ENCODE assay signal across 8 mouse cellular contexts in the genomic region with DNA sequence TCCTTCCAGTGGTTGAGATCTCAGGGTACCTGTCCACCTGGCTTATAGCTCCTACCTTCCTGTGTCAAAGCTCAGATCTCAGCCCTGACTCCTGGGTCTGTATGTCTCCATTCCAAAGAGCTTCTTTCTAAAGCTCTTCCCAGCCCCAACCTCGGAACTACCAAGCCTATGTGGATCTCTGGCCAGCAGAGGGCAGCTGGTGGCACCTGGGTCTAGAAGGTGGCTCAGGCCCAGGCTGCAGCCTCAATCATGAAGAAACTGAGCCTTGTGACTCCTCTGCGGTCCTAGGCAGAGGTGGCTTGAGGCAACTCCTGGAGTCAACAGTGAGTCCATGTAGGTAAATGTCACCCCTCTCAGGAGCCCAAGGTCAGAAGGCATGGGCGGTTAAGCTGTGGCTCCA.
DNase-seq lines count a peak whose midpoint lies in the region; ATAC-seq and TF ChIP-seq lines count a peak whose summit lies in the region.

No protein-coding gene starts in this region.

- no peaks in the 10 kb centered on the region for H3K4me1 ChIP-seq in kidney, adult 2 months (ENCODE audit: control insufficient read depth, insufficient read depth, low read length)
- peaks cover 3% of the 10 kb centered on the region; the same call in 1 of the 2 replicates for H3K4me1 ChIP-seq in kidney, embryonic 16.5 days (ENCODE audit: insufficient read depth, low read length)
- H3K4me1 ChIP-seq in MEL (ENCODE audit: control insufficient read depth in 1 of 2, insufficient read depth in 2 of 2, low read length in 2 of 2), result peaks cover 28 to 69% of the 10 kb centered on the region in 2 experiments
- no peaks in the 10 kb centered on the region for H3K4me1 ChIP-seq in embryonic fibroblast, embryonic 13.5 days (ENCODE audit: control insufficient read depth, insufficient read depth, low read length)
- H3K4me1 ChIP-seq in neural tube, embryonic 11.5 days (ENCODE audit: control insufficient read depth, insufficient read depth, low read length), result no peaks in the 10 kb centered on the region

- no peak overlapping the region for H3K9ac ChIP-seq in kidney, embryonic 16.5 days (replicated peaks; ENCODE audit: low read length)
- peak overlapping the region; percentile 7; the same call in 1 of the 2 replicates for H3K9ac ChIP-seq in MEL (ENCODE audit: control insufficient read depth, low read depth, low read length, poor library complexity, severe bottlenecking)
- no peak overlapping the region for H3K9ac ChIP-seq in neural tube, embryonic 11.5 days (ENCODE audit: low read length)

- peak; percentile 59 for TF ChIP-seq CTCF in kidney, adult 2 months (conservative IDR thresholded peaks at IDR 0.05; ENCODE audit: insufficient read depth, insufficient read length, low read depth, low read length)
- peak; percentile 46 to 76 (median 70); a peak in 5 of 6 replicates for TF ChIP-seq CTCF in MEL (IDR thresholded peaks at IDR 0.05 in 2 of 3, conservative IDR thresholded peaks at IDR 0.05 in 1 of 3; ENCODE audit: control insufficient read depth in 1 of 3, insufficient read depth in 1 of 3, low read depth in 2 of 3, low read length in 3 of 3, poor library complexity in 1 of 3, severe bottlenecking in 1 of 3)
- peak; percentile 62 for TF ChIP-seq CTCF in brain, embryonic 14.5 days (IDR thresholded peaks at IDR 0.05; ENCODE audit: borderline replicate concordance, extremely low read depth, insufficient read depth, insufficient read length)
- TF ChIP-seq CTCF in embryonic fibroblast, embryonic 13.5 days (IDR thresholded peaks at IDR 0.05; ENCODE audit: borderline replicate concordance, insufficient read depth, low read length), result peak; percentile 30; the same call in 1 of the 2 replicates
- TF ChIP-seq CTCF in left cerebral cortex, adult 2 months (IDR thresholded peaks at IDR 0.05), result peak; percentile 68

- no peak overlapping the region for H3K4me2 ChIP-seq in kidney, embryonic 16.5 days (replicated peaks; ENCODE audit: low read depth, low read length)
- no peak overlapping the region for H3K4me2 ChIP-seq in neural tube, embryonic 11.5 days (ENCODE audit: low read depth)

- 56% methylated on average over 3 of the region's 3 CpGs for WGBS in kidney, adult 2 months
- 44% methylated on average over 3 of the region's 3 CpGs for WGBS in kidney, embryonic 16.5 days
- 46% methylated on average over 3 of the region's 3 CpGs for WGBS in neural tube, embryonic 11.5 days

- H3K27me3 ChIP-seq in kidney, adult 2 months (replicated peaks; ENCODE audit: control insufficient read depth, insufficient read depth, low read length), result no peaks in the 10 kb centered on the region
- H3K27me3 ChIP-seq in kidney, embryonic 16.5 days (ENCODE audit: insufficient read depth, low read length), result no peaks in the 10 kb centered on the region
- no peaks in the 10 kb centered on the region for H3K27me3 ChIP-seq in MEL (ENCODE audit: control insufficient read depth in 1 of 2, insufficient read depth in 2 of 2, low read length in 2 of 2)
- no peaks in the 10 kb centered on the region for H3K27me3 ChIP-seq in neural tube, embryonic 11.5 days (ENCODE audit: control insufficient read depth, insufficient read depth, low read length)

- DNase-seq in kidney, adult 2 months, result peak; percentile 34
- DNase-seq in MEL (ENCODE audit: low read depth, low spot score), result peak; percentile 70
- peak; percentile 46 for DNase-seq in brain, embryonic 14.5 days (ENCODE audit: low read depth)
- DNase-seq in left cerebral cortex, adult 2 months (ENCODE audit: extremely low spot score in 1 of 2, low spot score in 2 of 2), result peak; percentile 38 to 51
- DNase-seq in neural tube, embryonic 11.5 days (ENCODE audit: low spot score), result peak; percentile 45
- no peak for DNase-seq in thymus, postnatal 25 days

- ATAC-seq in kidney, embryonic 16.5 days (ENCODE audit: low FRiP score, low TSS enrichment), result no peak
- no peak for ATAC-seq in neural tube, embryonic 11.5 days (ENCODE audit: insufficient read depth, low FRiP score, low TSS enrichment)

- no peaks in the 10 kb centered on the region; the same call in 1 of the 2 replicates for H3K79me2 ChIP-seq in MEL (ENCODE audit: control insufficient read depth, insufficient read depth, low read length, poor library complexity)

- TF ChIP-seq POLR2A in kidney, adult 2 months (IDR thresholded peaks at IDR 0.05; ENCODE audit: low read depth, low read length), result no peak
- no peak for TF ChIP-seq POLR2A in MEL (IDR thresholded peaks at IDR 0.05; ENCODE audit: control insufficient read depth in 1 of 2, insufficient read depth in 1 of 2, low read depth in 1 of 2, low read length in 2 of 2, poor library complexity in 1 of 2)
- TF ChIP-seq POLR2A in brain, embryonic 14.5 days (IDR thresholded peaks at IDR 0.05; ENCODE audit: borderline replicate concordance, extremely low read depth, insufficient read depth, insufficient read length, poor library complexity, severe bottlenecking), result no peak
- no peak for TF ChIP-seq POLR2A in embryonic fibroblast, embryonic 13.5 days (IDR thresholded peaks at IDR 0.05; ENCODE audit: low read depth, low read length)

- intact Hi-C loops in left cerebral cortex, adult 2 months (cut with DNase I), result loop anchor here (2.0 to 5.0 kb wide), 3 partner anchors 218 to 437 kb away; no protein-coding TSS in a partner anchor

- no peak for TF ChIP-seq EP300 in MEL (IDR thresholded peaks at IDR 0.05; ENCODE audit: low read depth in 1 of 2, low read length in 2 of 2)

- no peaks in the 10 kb centered on the region for H3K9me3 ChIP-seq in kidney, embryonic 16.5 days (ENCODE audit: low read length)
- H3K9me3 ChIP-seq in MEL (replicated peaks; ENCODE audit: insufficient read depth, low read length), result no peaks in the 10 kb centered on the region
- H3K9me3 ChIP-seq in neural tube, embryonic 11.5 days (ENCODE audit: control insufficient read depth, low read length), result no peaks in the 10 kb centered on the region

- H3K27ac ChIP-seq in kidney, adult 2 months (ENCODE audit: insufficient read depth, low read depth, low read length), result no peak overlapping the region
- H3K27ac ChIP-seq in kidney, embryonic 16.5 days (ENCODE audit: low read length), result no peak overlapping the region
- H3K27ac ChIP-seq in MEL (ENCODE audit: control insufficient read depth, low read depth, low read length), result peak overlapping the region; percentile 99
- H3K27ac ChIP-seq in embryonic fibroblast, embryonic 13.5 days (ENCODE audit: insufficient read depth, low read length), result no peak overlapping the region
- H3K27ac ChIP-seq in left cerebral cortex, adult 2 months, result no peak overlapping the region
- H3K27ac ChIP-seq in neural tube, embryonic 11.5 days (ENCODE audit: low read depth, low read length), result no peak overlapping the region

- no peak overlapping the region for H3K4me3 ChIP-seq in kidney, adult 2 months (ENCODE audit: insufficient read depth, low read depth, low read length)
- no peak overlapping the region for H3K4me3 ChIP-seq in kidney, embryonic 16.5 days (ENCODE audit: low read length)
- H3K4me3 ChIP-seq in MEL (ENCODE audit: control insufficient read depth in 1 of 2, insufficient read depth in 1 of 2, low read depth in 2 of 2, low read length in 2 of 2), result no peak overlapping the region
- no peak overlapping the region for H3K4me3 ChIP-seq in embryonic fibroblast, embryonic 13.5 days (ENCODE audit: insufficient read depth, low read length)
- no peak overlapping the region for H3K4me3 ChIP-seq in left cerebral cortex, adult 2 months
- no peak overlapping the region for H3K4me3 ChIP-seq in neural tube, embryonic 11.5 days (ENCODE audit: low read depth, low read length)

- H3K36me3 ChIP-seq in kidney, adult 2 months (ENCODE audit: control insufficient read depth, insufficient read depth, low read length), result no peaks in the 10 kb centered on the region
- H3K36me3 ChIP-seq in kidney, embryonic 16.5 days (ENCODE audit: insufficient read depth, low read length), result 0 out of 2 replicates have a peak, but pooled peaks cover 3% of the 10 kb centered on the region
- H3K36me3 ChIP-seq in MEL (ENCODE audit: control insufficient read depth in 1 of 2, insufficient read depth in 2 of 2, low read length in 2 of 2), result peaks cover 0 to 41% of the 10 kb centered on the region in 2 experiments; a peak in 2 of 4 replicates
- no peaks in the 10 kb centered on the region; the same call in 1 of the 2 replicates for H3K36me3 ChIP-seq in neural tube, embryonic 11.5 days (ENCODE audit: control insufficient read depth, insufficient read depth, low read length)

- peak; percentile 57 for TF ChIP-seq RAD21 in MEL (IDR thresholded peaks at IDR 0.05; ENCODE audit: low read depth, low read length)

TF ChIP-seq in MEL, 35 proteins besides CTCF, POLR2A, EP300 and RAD21:
- TF ChIP-seq HCFC1 (IDR thresholded peaks at IDR 0.05; ENCODE audit: low read depth, low read length), result 0 out of 2 replicates have a peak, but pooled peaks have one; percentile 8
- TF ChIP-seq SIN3A (IDR thresholded peaks at IDR 0.05; ENCODE audit: low read length), result peak; percentile 46
- TF ChIP-seq MAZ (IDR thresholded peaks at IDR 0.05; ENCODE audit: low read depth, low read length), result no peak
- TF ChIP-seq SMC3 (IDR thresholded peaks at IDR 0.05; ENCODE audit: low read depth, low read length), result peak; percentile 77
